Mouse (Mus musculus): ENCODE measurements around the gene Clec4a1.

DNA sequence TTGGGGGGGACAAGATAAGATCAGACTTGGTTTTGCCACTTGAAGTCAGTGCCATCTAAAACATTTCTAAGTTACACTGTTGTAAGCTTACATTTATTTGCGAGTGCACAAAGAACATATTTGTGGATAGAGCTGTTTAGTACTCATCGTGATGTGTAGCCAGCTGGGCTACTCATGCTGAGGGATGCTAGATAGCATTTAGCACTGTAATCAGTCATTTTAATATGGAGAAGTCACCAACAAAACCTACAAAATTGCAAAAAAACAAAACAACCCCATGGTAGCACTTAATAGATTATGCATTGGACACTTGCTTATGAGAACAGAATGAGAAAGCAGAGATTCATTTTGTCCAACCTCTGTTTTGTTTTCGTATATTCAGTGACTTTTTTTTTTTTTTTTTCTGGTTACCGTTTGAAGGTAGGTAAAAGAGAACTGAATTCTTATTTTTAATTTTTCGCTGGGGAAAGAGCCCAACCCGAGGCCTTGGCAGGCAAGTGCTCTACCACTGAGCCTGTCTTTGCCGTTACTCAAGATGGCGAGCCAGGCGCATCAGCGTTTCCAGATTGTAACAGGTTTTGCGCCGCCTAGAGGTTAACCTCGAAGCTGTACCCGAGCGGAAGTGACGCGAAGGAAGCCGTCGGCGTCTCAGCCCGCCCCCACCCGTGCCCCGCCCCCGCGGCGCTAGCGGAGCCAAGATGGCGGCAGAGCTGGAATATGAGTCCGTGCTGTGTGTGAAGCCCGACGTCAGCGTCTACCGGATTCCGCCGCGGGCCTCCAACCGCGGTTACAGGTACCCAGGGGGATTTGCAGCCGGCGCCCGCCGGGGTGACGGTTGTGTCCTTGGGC, 47.6 kb upstream of the Clec4a1 start, which contains the start of gene Necap1:
- TF ChIP-seq EP300 (IDR thresholded peaks at IDR 0.05; ENCODE audit: low read depth) (no peak), CTCF (IDR thresholded peaks at IDR 0.05; ENCODE audit: low read depth) (peak; percentile 80)
